Mouse (Mus musculus): ENCODE results near the gene Zdhhc17.

Zdhhc17 gene

GRCm38 (mm10) chr10:110959781-110960180 lies 50.2 kb downstream of the Zdhhc17 start:
- in situ Hi-C loops (cut with MboI, MseI): no loop called here

GRCm38 (mm10) chr10:110958879-110959278 lies 51.1 kb downstream of the Zdhhc17 start:
- in situ Hi-C loops (cut with MboI, MseI): no loop called here

- in situ Hi-C loops (cut with MboI, MseI): no loop called here
Observed at GRCm38 (mm10) chr10:110952937-110953451, 56.9 kb downstream of the Zdhhc17 start.

GRCm38 (mm10) chr10:110952271-110952670 lies 57.7 kb downstream of the Zdhhc17 start:
- in situ Hi-C loops (cut with MboI, MseI): no loop called here

- in situ Hi-C loops (cut with MboI, MseI): no loop called here
Observed at GRCm38 (mm10) chr10:110951748-110952147, 58.2 kb downstream of the Zdhhc17 start.

GRCm38 (mm10) chr10:110951112-110951511 lies 58.8 kb downstream of the Zdhhc17 start:
- in situ Hi-C loops (cut with MboI, MseI): no loop called here

GRCm38 (mm10) chr10:110947574-110947973 lies 62.4 kb downstream of the Zdhhc17 start:
- in situ Hi-C loops (cut with MboI, MseI): no loop called here

GRCm38 (mm10) chr10:110945966-110946365 lies 64.0 kb downstream of the Zdhhc17 start:
- in situ Hi-C loops (cut with MboI, MseI): no loop called here

GRCm38 (mm10) chr10:110944175-110944574 lies 65.8 kb downstream of the Zdhhc17 start:
- in situ Hi-C loops (cut with MboI, MseI): no loop called here

- in situ Hi-C loops (cut with MboI, MseI): no loop called here
Observed at GRCm38 (mm10) chr10:110942806-110943205, 67.1 kb downstream of the Zdhhc17 start.

GRCm38 (mm10) chr10:110941968-110942367 lies 68.0 kb downstream of the Zdhhc17 start:
- in situ Hi-C loops (cut with MboI, MseI): no loop called here

- in situ Hi-C loops (cut with MboI, MseI): no loop called here
Observed at GRCm38 (mm10) chr10:110940740-110941398, 69.1 kb downstream of the Zdhhc17 start.

- in situ Hi-C loops (cut with MboI, MseI): no loop called here
Observed at GRCm38 (mm10) chr10:110939717-110940116, 70.2 kb downstream of the Zdhhc17 start.

GRCm38 (mm10) chr10:110938841-110939549 lies 70.9 kb downstream of the Zdhhc17 start:
- in situ Hi-C loops (cut with MboI, MseI): no loop called here

GRCm38 (mm10) chr10:110938361-110938760 lies 71.6 kb downstream of the Zdhhc17 start:
- in situ Hi-C loops (cut with MboI, MseI): no loop called here

GRCm38 (mm10) chr10:110935669-110936068 lies 74.3 kb downstream of the Zdhhc17 start:
- in situ Hi-C loops (cut with MboI, MseI): no loop called here

GRCm38 (mm10) chr10:110935081-110935480 lies 74.9 kb downstream of the Zdhhc17 start:
- in situ Hi-C loops (cut with MboI, MseI): no loop called here

GRCm38 (mm10) chr10:110933584-110933983 lies 76.4 kb downstream of the Zdhhc17 start:
- in situ Hi-C loops (cut with MboI, MseI): no loop called here

- in situ Hi-C loops (cut with MboI, MseI): no loop called here
Observed at GRCm38 (mm10) chr10:110931913-110932560, 77.9 kb downstream of the Zdhhc17 start.

GRCm38 (mm10) chr10:110931161-110931912 lies 78.6 kb downstream of the Zdhhc17 start:
- in situ Hi-C loops (cut with MboI, MseI): no loop called here

- in situ Hi-C loops (cut with MboI, MseI): no loop called here
Observed at GRCm38 (mm10) chr10:110929756-110930155, 80.2 kb downstream of the Zdhhc17 start.

GRCm38 (mm10) chr10:110927491-110927890 lies 82.4 kb downstream of the Zdhhc17 start:
- in situ Hi-C loops (cut with MboI, MseI): no loop called here
